Mouse (Mus musculus): ENCODE measurements around the gene Cluap1.

DNA sequence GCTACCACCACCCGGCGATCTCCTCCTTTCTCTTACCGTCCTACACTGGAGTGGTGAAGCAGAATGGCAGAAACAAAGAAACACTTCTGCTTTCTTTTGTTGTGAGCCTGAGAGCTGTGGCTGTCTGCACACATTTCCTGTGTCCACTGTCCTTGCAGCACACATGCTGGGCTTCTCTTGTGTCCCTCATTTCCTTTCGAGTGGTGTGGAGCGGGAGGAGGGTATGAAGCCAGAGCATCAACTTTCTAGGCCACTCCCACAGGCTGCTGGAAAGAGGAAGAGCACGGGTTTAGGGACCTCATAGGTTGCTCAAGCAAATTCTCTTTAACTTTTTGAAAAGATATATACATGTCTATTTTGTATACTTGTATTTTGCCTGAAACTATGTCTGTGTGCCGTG, 20.6 kb downstream of the Cluap1 start:
- TF ChIP-seq MAZ (IDR thresholded peaks at IDR 0.05; ENCODE audit: low read depth, low read length): no peak
- TF ChIP-seq MXI1 (IDR thresholded peaks at IDR 0.05; ENCODE audit: low read depth, low read length): no peak
- TF ChIP-seq POLR2AphosphoS2 (IDR thresholded peaks at IDR 0.05; ENCODE audit: low read length): no peak
- TF ChIP-seq USF1 (IDR thresholded peaks at IDR 0.05; ENCODE audit: low read depth, low read length): no peak
- TF ChIP-seq E2F4 (IDR thresholded peaks at IDR 0.05; ENCODE audit: borderline replicate concordance, low read depth, low read length): no peak
- TF ChIP-seq ZNF384 (IDR thresholded peaks at IDR 0.05; ENCODE audit: low read depth, low read length): no peak
- TF ChIP-seq RAD21 (IDR thresholded peaks at IDR 0.05; ENCODE audit: low read depth, low read length): no peak
- no peak for TF ChIP-seq POLR2A (IDR thresholded peaks at IDR 0.05; ENCODE audit: control insufficient read depth in 1 of 2, insufficient read depth in 1 of 2, low read depth in 1 of 2, low read length in 2 of 2, poor library complexity in 1 of 2)
- TF ChIP-seq KAT2A (conservative IDR thresholded peaks at IDR 0.05; ENCODE audit: low read depth, low read length): no peak
- no peak for TF ChIP-seq ZC3H11A (IDR thresholded peaks at IDR 0.05; ENCODE audit: low read depth, low read length)
- TF ChIP-seq POLR2AphosphoS5 (IDR thresholded peaks at IDR 0.05; ENCODE audit: borderline replicate concordance, low read depth, low read length): no peak
- TF ChIP-seq SMC3 (IDR thresholded peaks at IDR 0.05; ENCODE audit: low read depth, low read length): no peak

Measured in MEL (cell line).